Mouse (Mus musculus) ES-E14 (cell line): ENCODE measurements around the gene Phf7. TPM values are rescaled to one million over a fixed set of nuclear protein-coding genes. Genes with fewer than 3 reads are reported as not detected.

ENCODE experiments used
- DNase-seq: peaks from one replicate; pipeline ENCODE4 v3.0.0-alpha.2; 2013; ENCODE audit warnings: low read depth, low spot score
- H3K27ac ChIP-seq: 2 replicates; pipeline ENCODE4 v1.5.1; 2012; ENCODE audit warnings: low read depth, mild to moderate bottlenecking, low read length, moderate library complexity, mixed read lengths; ENCODE audit not compliant: poor library complexity, insufficient read depth, severe bottlenecking
- H3K36me3 ChIP-seq: 2 replicates; pipeline ENCODE4 v1.6.1; 2012; ENCODE audit warnings: mild to moderate bottlenecking, low read length, moderate library complexity, mixed read lengths; ENCODE audit not compliant: control insufficient read depth, poor library complexity, insufficient read depth, severe bottlenecking
- H3K4me1 ChIP-seq, 2 experiments: fragments of 150-350 bp in 1 of 2; sonication (generic) in 1 of 2; 2 replicates each; pipeline ENCODE4 v1.6.1; 2012; ENCODE audit warnings: low read length in 2 of 2, mild to moderate bottlenecking in 1 of 2, mixed read lengths in 1 of 2; ENCODE audit not compliant: control insufficient read depth in 2 of 2, insufficient read depth in 2 of 2, poor library complexity in 1 of 2
- H3K4me3 ChIP-seq, 2 experiments: fragments of 150-350 bp in 1 of 2; sonication (generic) in 1 of 2; 2 replicates each; pipeline ENCODE4 v1.5.1; 2012; ENCODE audit warnings: low read length in 2 of 2, low read depth in 1 of 2, mild to moderate bottlenecking in 1 of 2, mixed read lengths in 1 of 2; ENCODE audit not compliant: insufficient read depth in 1 of 2, poor library complexity in 1 of 2, severe bottlenecking in 1 of 2
- H3K9ac ChIP-seq: 2 replicates; pipeline ENCODE4 v1.6.1; 2012; ENCODE audit warnings: low read depth, mild to moderate bottlenecking, low read length, mixed read lengths; ENCODE audit not compliant: poor library complexity, insufficient read depth, severe bottlenecking
- H3K9me3 ChIP-seq: fragments of 150-350 bp; sonication (generic); 2 replicates; pipeline ENCODE4 v1.6.1; 2012; ENCODE audit warnings: low read depth, mild to moderate bottlenecking, low read length; ENCODE audit not compliant: control insufficient read depth, insufficient read depth
- CHD2 ChIP-seq: IDR thresholded peaks from 2 replicates; pipeline ENCODE4 v1.6.1; 2014; ENCODE audit warnings: mild to moderate bottlenecking, low read depth, low read length, inconsistent platforms
- HCFC1 ChIP-seq: IDR thresholded peaks from 2 replicates; pipeline ENCODE4 v1.6.1; 2012; ENCODE audit warnings: low read length, inconsistent platforms, borderline replicate concordance; ENCODE audit not compliant: insufficient read depth
- MAFK ChIP-seq: IDR thresholded peaks from 2 replicates; pipeline ENCODE4 v1.6.1; 2014; ENCODE audit warnings: mild to moderate bottlenecking, low read depth, low read length, inconsistent platforms; ENCODE audit not compliant: insufficient read depth
- ZC3H11A ChIP-seq: IDR thresholded peaks from 2 replicates; pipeline ENCODE4 v1.6.1; 2012; ENCODE audit warnings: low read depth, mild to moderate bottlenecking, inconsistent platforms, low read length, borderline replicate concordance
- ZNF384 ChIP-seq: IDR thresholded peaks from 2 replicates; pipeline ENCODE4 v1.6.1; 2012; ENCODE audit warnings: low read depth, low read length, inconsistent platforms
- in situ Hi-C, 2 experiments: fragments of 600-800 bp; cut with MboI; formaldehyde crosslinking; loops; one replicate each; pipeline ENCODE4 v1.15.1; 2025; ENCODE audit warnings: low sequenced_read_pairs in 2 of 2, inconsistent platforms in 1 of 2; ENCODE audit not compliant: unreplicated experiment in 2 of 2
- total RNA-seq: library from RNA; depleted of rRNA; stranded (reverse); fragments of 300-350 nt; gene quantifications from 2 replicates; pipeline ENCODE4 v1.2.3, GENCODE M21; 2012

Gene Phf7
- total RNA-seq, 1 experiment = 5.3 TPM

DNA sequence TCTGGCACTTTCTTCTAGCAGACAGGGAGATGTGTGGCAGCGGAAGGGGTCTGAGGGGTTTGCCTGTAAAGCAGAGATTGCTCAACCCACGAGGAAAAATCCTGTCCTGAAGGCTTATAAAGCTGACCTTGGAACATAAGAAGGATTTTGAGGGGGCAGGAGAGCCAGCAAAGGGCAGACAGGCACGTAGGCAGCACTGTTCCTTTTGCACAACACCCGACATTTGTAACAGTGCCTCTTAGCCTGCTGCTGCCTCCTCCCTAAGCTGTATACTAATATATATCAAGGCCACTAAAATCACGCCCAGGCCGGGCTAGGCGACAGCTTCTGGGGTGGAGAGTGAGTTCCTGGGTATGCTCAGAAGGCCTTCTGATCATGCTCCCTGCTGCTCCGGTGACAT, 20.7 kb downstream of the Phf7 start:
- no peak for DNase-seq
- Histone ChIP-seq H3K36me3 (no peaks in the 10 kb centered on the region), H3K9me3 (no peaks in the 10 kb centered on the region), H3K9ac (no peak overlapping the region), H3K27ac (no peak overlapping the region), H3K4me3 (no peak overlapping the region), H3K4me1 (peaks cover 0 to 14% of the 10 kb centered on the region in 2 experiments; a peak in 2 of 4 replicates)
- TF ChIP-seq ZC3H11A = no peak
- TF ChIP-seq HCFC1 = no peak
- no peak for TF ChIP-seq MAFK
- no peak for TF ChIP-seq CHD2
- TF ChIP-seq ZNF384 = no peak
- in situ Hi-C loops = no loop called here

DNA sequence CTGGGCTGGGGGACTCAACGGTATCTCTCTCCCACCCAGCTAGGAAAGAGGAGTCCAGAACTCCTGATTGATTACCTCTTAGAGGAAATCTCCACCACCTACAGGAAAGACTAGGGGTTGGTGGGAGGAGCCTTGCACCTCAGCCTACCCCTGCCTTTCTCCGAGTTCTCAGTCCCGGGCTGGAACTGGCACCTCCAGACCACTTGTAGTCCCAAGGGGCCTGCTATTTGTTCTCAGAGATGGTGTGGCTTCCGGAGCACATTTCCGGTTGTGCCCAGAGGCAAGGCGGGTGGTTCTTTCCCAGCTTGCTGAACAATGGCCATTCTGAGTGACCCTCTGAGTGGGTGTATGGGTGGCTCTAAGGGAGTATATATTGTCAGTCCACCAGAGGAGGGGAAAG, 22.9 kb downstream of the Phf7 start:
- Histone ChIP-seq H3K9ac (peak overlapping the region; percentile 18; the same call in 1 of the 2 replicates), H3K27ac (no peak overlapping the region), H3K4me1 (peaks cover 0 to 9% of the 10 kb centered on the region in 2 experiments; a peak in 2 of 4 replicates)

DNA sequence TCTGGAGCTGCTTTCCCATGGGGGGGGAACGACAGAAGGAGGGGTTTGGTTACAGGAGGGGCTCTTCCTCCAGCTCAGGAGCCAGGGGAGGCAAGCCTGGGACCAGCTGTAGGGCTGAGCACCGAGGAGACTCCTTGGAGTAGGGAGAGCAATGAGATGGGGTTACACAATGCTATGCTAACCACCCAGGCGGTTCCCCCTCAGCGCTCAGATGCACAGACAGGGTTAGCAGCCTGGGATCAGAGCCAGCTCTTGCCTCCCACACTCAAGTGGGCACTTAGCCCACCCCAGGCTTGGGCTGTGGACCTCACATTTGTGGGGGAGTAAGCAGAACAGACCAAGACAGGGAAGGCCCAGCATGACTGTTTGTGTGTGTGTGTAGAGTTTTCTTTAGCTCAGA, 24.1 kb downstream of the Phf7 start:
- TF ChIP-seq CHD2 = no peak
- no peak for TF ChIP-seq ZC3H11A
- H3K27ac ChIP-seq = no peak overlapping the region

More for the DNA sequence above, 22.9 kb downstream of the Phf7 start:
- H3K36me3 ChIP-seq = no peaks in the 10 kb centered on the region
- H3K9me3 ChIP-seq = no peaks in the 10 kb centered on the region
- no peak for TF ChIP-seq ZC3H11A
- no peak for DNase-seq
- in situ Hi-C loops = no loop called here
- H3K4me3 ChIP-seq = 0 out of 4 replicates have a peak overlapping the region, but pooled peaks of 1 of the 2 experiments have one; percentile 17

DNA sequence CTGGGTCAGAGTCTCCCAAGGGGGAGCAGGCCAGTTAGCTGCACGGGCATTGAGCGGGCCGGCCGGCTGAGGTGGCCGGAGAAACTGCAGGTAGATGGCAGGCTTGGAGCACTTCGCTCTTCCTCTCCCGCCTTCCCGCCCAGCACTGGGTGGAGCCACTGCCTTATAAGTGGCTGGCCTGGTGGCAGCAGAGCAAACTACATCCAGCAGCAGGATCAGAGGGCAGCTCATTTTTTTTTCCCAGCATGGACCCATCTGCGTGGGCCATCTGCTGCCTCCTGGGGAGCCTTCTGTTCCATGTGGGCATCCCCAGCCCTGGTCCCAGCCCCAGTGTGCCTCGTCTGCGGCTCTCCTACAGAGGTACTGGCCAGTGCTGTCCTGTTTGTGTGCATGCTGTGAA, 33.5 kb downstream of the Phf7 start, which contains the start of gene Sema3g:
TSS of gene Sema3g (plus strand) at position 195 of the 400 bp plus-strand sequence.
- no peaks in the 10 kb centered on the region for H3K9me3 ChIP-seq
- H3K36me3 ChIP-seq = no peaks in the 10 kb centered on the region
- no peak within 1 kb of the TSS for H3K27ac ChIP-seq
- peaks cover 0 to 3% of the 10 kb centered on the region in 2 experiments; a peak in 1 of 4 replicates for H3K4me1 ChIP-seq
- TF ChIP-seq ZNF384 = peak; percentile 50; the same call in 1 of the 2 replicates
- TF ChIP-seq HCFC1 = no peak
- no peak within 1 kb of the TSS for H3K9ac ChIP-seq
- no peak for DNase-seq
- in situ Hi-C loops = no loop called here
- H3K4me3 ChIP-seq = no peak within 1 kb of the TSS

More for the DNA sequence above, 24.1 kb downstream of the Phf7 start:
- no peak overlapping the region for H3K9ac ChIP-seq
- H3K9me3 ChIP-seq = no peaks in the 10 kb centered on the region
- H3K4me3 ChIP-seq = no peak overlapping the region
- no peaks in the 10 kb centered on the region for H3K36me3 ChIP-seq
- peaks cover 0 to 9% of the 10 kb centered on the region in 2 experiments; a peak in 2 of 4 replicates for H3K4me1 ChIP-seq
- in situ Hi-C loops = no loop called here
- DNase-seq = no peak

DNA sequence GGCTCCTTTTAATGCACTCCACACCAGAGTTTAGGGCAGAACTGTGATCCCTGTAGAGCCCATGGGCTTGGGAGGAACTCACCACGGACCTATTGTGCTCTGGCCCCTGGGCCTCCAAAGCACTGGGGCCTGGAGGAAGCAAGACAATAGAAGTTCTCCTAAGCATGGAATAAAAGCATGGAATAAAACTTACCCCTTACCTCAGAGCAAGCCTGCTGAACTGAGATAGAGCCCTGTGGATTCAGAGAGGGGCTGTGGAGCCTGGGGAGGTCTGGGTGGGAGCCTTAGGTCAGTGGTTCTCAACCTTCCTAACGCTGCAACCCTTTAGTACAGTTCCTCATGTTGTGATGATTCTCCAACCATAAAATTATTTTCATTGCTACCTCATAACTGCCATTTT, 34.3 kb downstream of the Phf7 start, which contains the start of gene Nisch:
TSS of gene Nisch (minus strand) at position 101 of the 400 bp plus-strand sequence.
- in situ Hi-C loops = no loop called here
- DNase-seq = no peak
- H3K4me1 ChIP-seq = peaks cover 0 to 3% of the 10 kb centered on the region in 2 experiments; a peak in 1 of 4 replicates
- no peak for TF ChIP-seq MAFK
- no peaks in the 10 kb centered on the region for H3K9me3 ChIP-seq
- peak within 1 kb of the TSS; percentile 28; the same call in 1 of the 2 replicates for H3K9ac ChIP-seq
- no peak within 1 kb of the TSS for H3K27ac ChIP-seq
- no peaks in the 10 kb centered on the region for H3K36me3 ChIP-seq
- no peak within 1 kb of the TSS for H3K4me3 ChIP-seq
